Mouse (Mus musculus) gastrocnemius, postnatal 14 days (tissue): ENCODE results near the gene Vdac1. TPM values are rescaled to one million over a fixed set of nuclear protein-coding genes. Genes with fewer than 3 reads are reported as not detected.

Experiments used
- DNase-seq: peaks from one replicate; pipeline ENCODE4 v3.0.0; 2021; ENCODE audit warnings: mixed read lengths
- intact Hi-C: fragments of 180-260 bp; cut with DNase I; formaldehyde crosslinking; loops from one replicate; pipeline ENCODE4 v1.15.1; 2025; ENCODE audit warnings: low total_unique reads
- total RNA-seq, 2 experiments: library from RNA; stranded (reverse); gene quantifications; 2 replicates each; pipeline ENCODE4 v1.2.3; 2021

Vdac1 gene
- total RNA-seq, 2 experiments from 2014 or later = 1,133 to 1,268 TPM

DNA sequence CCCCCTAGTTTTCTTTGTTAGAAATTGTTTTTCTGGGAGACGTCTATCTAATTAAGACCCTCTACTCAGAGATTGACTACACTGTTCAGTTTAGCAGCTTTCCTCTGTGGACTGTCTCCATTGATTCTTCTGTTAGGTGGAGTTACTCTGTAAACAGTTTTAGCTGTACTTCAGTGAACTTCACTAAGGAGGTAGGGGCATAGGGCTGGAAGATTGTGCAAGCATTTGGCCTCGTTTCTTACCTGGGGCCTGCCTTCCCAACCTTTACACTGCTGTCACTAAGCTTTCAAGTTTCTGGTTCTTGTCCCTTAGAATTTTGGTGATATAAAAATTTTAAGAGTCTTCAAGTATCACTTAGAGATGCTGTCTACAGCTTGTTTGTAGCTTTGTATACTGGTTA is 40.8 kb downstream of the Vdac1 start:
- no peak for DNase-seq
- intact Hi-C loops = no loop called here

DNA sequence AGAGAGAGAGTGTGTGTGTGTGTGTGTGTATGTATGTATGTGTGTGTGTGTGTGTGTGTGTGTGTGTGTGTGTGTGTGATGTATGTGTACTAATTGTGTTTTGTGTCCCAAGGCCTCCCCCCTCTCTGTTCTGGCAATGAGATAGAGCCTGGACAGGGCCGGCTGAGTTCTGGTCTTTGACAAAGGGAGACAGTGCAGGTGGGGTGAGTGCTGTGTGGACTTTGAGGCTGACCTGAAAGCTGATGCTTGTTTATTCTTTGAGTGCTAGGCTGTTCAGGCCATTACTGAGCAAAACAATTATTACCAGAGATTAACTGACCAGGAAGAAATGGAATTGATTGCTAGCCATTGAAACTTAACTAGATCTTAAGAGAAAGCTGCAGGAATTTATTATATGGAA is 41.9 kb downstream of the Vdac1 start:
- intact Hi-C loops = no loop called here
- no peak for DNase-seq

- DNase-seq = no peak
- intact Hi-C loops = no loop called here
Observed at GRCm38 (mm10) chr11:52404209-52404608, 43.5 kb downstream of the Vdac1 start.

- no peak for DNase-seq
- intact Hi-C loops = no loop called here
Observed at GRCm38 (mm10) chr11:52405196-52405688, 44.6 kb downstream of the Vdac1 start.

DNA sequence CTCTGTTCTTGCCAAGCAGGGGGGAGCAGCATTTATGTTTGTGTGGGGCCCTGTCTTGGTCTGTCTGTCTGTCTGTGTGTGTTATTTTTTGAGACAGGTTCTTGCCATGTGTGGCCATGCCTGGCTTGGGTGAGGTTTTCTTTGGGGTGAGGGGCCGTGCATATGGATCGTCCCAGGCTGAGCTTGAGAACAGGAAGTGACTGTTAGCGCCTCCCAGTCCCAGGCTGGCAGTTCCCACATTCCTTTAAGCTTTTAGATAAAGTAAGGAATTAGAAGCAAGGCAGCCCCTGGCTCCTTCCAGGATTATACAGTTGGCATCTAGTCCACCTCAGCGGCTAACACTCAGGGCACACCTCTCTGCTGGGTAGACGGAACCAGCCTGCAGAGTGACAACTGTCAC is 48.7 kb downstream of the Vdac1 start:
- intact Hi-C loops = no loop called here
- no peak for DNase-seq

- intact Hi-C loops = no loop called here
- DNase-seq = peak; percentile 17
Observed at GRCm38 (mm10) chr11:52418358-52418757, 57.7 kb downstream of the Vdac1 start.

DNA sequence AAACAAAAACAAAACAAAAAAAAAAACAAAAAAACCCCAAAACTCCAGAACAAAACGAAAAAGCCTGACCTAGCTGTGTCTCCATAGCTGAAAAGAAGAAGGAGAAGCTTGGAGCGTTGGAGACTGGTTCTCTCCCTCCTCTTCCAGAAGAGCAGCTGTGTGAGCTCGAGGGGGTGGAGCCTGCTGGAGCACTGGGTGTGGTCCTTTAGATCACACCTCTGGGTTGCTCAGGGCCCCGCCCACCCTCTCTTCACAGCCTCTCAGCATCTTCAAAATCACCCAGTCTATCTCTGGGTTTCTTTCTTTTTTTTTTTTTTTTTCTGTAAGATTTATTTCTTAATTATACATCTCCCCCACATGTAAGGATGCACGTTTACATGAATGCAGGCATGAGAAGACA is 58.6 kb downstream of the Vdac1 start:
- no peak for DNase-seq
- intact Hi-C loops = no loop called here

DNA sequence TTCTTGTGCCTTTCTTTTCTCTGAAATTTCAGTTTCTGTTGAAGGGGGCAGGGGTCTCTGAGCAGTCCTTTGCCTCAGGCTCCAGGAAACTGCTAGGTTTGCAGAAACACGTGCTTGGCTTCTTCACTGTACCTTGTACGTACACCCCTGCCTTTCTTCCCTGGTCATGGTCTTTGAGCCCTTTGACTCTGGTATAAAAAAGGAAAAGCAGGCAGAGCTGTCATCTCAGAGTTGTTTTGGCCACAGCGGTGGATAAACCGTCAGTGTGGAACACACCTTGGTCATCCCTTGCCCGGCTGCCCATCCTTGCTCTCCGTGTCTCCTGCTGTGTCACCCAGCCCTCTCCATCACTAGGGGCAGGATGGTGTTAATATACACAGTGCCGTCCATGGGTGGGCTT is 59.2 kb downstream of the Vdac1 start:
- no peak for DNase-seq
- intact Hi-C loops = no loop called here

DNA sequence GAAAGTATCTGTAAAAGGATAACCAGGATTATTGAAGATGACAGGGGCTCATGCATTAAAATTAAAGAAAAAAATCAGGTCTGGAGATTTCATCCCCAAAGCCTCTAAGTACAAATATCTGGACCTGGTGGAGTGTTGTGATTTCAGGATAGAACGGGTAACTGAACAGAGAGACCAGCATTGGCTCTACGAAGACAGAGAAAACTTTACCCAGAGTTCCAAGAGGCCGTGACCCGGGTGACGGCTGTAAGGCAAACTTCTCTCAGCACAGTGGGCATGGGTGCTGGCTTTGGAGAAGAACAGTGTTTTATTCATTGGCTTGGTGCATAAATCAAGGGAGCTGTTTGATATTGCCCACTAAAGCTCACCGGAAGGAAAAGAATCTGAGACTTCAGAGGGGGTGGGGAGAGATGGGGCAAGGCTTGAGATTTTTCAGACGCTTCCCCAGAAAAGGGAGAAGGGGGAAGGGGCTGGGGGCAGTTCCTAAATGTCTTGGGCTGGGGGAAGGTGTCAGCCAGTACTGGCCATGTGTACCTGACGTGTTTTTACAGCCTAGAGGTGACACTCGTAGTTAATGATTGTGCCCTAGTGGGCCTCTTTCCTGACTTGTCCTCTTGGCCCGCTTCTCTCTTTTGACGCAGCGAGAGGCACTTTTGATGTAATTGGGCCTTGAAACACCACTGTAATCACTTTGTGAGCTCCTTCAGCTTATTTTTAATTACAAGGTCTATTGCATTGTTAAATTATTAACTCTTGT is 59.8 kb downstream of the Vdac1 start:
- intact Hi-C loops = no loop called here
- no peak for DNase-seq

- DNase-seq = peak; percentile 38
- intact Hi-C loops = no loop called here
Observed at GRCm38 (mm10) chr11:52421053-52421778, 60.6 kb downstream of the Vdac1 start.

DNA sequence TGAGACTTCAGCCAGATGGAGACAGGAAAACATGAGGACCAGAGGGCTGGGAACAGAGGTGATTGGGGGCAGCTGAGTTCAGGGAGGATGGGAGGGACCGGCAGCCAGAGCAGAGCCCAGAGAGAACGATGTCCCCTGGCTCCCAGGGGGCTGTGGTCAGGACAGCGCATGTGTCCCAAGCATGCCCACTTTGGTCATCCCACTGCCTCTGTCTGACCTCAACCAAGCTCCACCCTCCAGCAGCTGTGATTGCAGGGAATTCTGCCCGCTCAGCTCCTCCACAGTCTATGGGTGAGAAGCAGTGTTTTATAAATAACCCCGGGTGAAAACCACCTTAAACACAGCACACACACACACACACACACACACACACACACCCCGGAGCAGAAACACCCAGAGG is 68.8 kb downstream of the Vdac1 start:
- intact Hi-C loops = no loop called here

DNA sequence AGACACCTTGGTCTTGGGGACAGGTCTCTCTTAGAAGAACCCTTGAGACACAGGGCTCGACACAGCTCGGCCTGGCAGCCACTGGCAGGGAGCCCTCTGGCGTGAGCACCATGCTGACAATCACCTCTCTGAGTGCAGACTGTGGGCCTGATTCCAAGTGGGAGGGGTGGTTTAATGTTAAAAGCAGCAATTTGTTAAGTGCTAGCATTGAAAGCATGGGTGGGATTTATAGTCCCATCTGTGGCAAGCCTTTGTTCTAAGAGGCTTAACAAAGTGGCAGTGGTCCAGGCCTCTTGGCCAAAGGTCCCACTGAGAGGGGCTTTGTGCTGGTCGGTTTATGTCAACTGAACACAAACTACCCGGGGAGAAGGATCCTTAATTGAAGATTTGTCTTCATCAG is 70.9 kb downstream of the Vdac1 start:
- intact Hi-C loops = no loop called here
- DNase-seq = no peak

More for the DNA sequence above, 68.8 kb downstream of the Vdac1 start:
- DNase-seq = no peak

DNA sequence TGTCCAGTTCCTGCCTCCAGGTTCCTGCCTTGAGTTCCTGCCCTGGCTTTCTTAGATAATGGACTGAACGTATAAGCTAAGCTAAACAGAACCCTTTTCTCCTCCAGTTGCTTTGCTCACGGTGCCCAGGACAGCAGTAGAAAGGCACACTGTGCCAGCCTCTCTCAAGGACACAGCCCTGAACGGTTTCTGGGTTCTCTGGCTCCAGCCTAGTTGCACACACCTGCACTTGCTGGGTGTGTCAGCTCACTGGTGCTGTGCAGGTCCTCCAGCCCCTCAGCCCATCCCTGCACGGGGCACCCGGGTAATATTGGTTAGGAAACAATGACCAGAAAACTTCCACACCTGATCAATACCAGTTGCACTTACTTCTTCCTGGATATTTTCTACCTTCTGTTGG is 71.5 kb downstream of the Vdac1 start:
- DNase-seq = no peak
- intact Hi-C loops = no loop called here

DNA sequence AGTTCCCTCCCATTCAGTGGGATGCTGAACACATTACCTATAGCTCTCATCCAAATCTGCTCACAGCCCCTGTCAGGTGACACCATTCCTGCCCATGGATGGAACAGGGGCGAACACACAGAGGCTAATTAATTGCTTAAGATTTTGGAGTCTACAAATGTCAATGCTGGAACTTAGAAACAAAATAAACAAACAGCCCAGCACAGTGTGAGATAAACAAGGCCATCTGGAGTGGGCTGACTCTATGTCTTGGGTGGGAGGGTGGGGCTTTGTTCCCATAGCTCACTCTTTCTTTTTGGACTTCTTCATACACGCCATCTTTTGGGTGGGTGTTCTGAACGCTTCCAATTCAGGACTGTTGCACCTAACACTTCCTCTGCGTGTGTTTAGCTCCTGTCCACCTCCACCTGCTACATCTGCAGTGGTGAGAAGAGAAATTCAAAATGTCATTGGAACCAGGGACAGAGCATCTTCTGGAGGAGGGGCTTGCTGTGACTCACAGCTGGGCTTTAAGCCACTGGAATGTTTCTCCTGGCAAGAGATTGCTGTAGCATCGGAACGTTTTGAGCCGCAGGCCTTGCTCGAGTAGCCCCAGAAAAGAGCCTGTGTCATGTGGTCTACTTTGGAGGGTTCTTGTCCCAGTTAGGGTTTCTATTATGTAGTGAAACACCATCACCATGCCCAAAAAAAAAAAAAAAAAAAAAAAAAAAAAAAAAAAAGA is 72.6 kb downstream of the Vdac1 start:
- intact Hi-C loops = no loop called here
- peak; percentile 19 for DNase-seq

- intact Hi-C loops = no loop called here
- no peak for DNase-seq
Observed at GRCm38 (mm10) chr11:52433797-52434195, 73.1 kb downstream of the Vdac1 start.

DNA sequence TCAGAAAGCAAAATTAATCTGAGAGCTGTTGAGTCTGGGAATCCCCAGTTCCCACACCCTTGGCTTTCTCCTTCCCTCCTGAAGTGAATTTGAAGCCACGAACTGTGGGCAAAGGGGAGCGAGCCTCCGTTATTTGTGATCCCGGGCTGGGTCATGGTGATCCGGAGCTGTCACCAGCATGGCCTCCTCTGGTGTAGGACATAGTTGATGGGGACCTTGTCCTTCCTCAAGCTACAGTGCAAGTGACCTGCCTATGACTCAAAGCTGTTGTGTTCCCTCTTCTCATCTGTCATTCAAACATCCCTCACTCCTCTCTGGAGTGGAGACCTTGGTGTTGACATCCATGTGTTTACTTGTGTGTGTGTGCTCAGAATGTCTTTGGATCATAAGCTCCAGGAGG is 74.8 kb downstream of the Vdac1 start:
- intact Hi-C loops = no loop called here
- no peak for DNase-seq

- DNase-seq = no peak
- intact Hi-C loops = no loop called here
Observed at GRCm38 (mm10) chr11:52437123-52437522, 76.5 kb downstream of the Vdac1 start.
